Mouse (Mus musculus) lung, embryonic 14.5 days (tissue): ENCODE measurements around the gene Galnt17. TPM values are rescaled to one million over a fixed set of nuclear protein-coding genes. Genes with fewer than 3 reads are reported as not detected.

Experiments used
- ATAC-seq: fragments of 200-750 bp; cut with Nextera tagmentation; 2 replicates; pipeline ENCODE4 v1.8.0; 2017; ENCODE audit warnings: mild to moderate bottlenecking, moderate TSS enrichment, moderate library complexity; ENCODE audit not compliant: insufficient read depth
- DNase-seq: peaks from one replicate; pipeline ENCODE4 v3.0.0-alpha.2; 2015
- H3K27ac ChIP-seq: fragments of 300-500 bp; sonication (generic); 2 replicates; pipeline ENCODE4 v1.5.1; 2014; ENCODE audit warnings: low read depth, mild to moderate bottlenecking, moderate library complexity
- H3K27me3 ChIP-seq: fragments of 300-500 bp; sonication (generic); 2 replicates; pipeline ENCODE4 v1.6.1; 2014; ENCODE audit warnings: low read length, control low read depth; ENCODE audit not compliant: insufficient read depth
- H3K36me3 ChIP-seq: fragments of 300-500 bp; sonication (generic); 2 replicates; pipeline ENCODE4 v1.6.1; 2014; ENCODE audit warnings: control low read depth; ENCODE audit not compliant: insufficient read depth
- H3K4me1 ChIP-seq: fragments of 300-500 bp; sonication (generic); 2 replicates; pipeline ENCODE4 v1.6.1; 2014; ENCODE audit warnings: antibody characterized with exemption, control low read depth; ENCODE audit not compliant: insufficient read depth
- H3K4me2 ChIP-seq: fragments of 300-500 bp; sonication (generic); 2 replicates; pipeline ENCODE4 v1.6.1; 2014; ENCODE audit warnings: mild to moderate bottlenecking
- H3K4me3 ChIP-seq: fragments of 300-500 bp; sonication (generic); 2 replicates; pipeline ENCODE4 v1.5.1; 2014; ENCODE audit warnings: low read depth, low read length
- H3K9ac ChIP-seq: fragments of 300-500 bp; sonication (generic); 2 replicates; pipeline ENCODE4 v1.6.1; 2014
- H3K9me3 ChIP-seq: fragments of 300-500 bp; sonication (generic); 2 replicates; pipeline ENCODE4 v1.6.1; 2016; ENCODE audit warnings: low read depth, low read length, control low read depth
- CTCF ChIP-seq: IDR thresholded peaks from 2 replicates; pipeline ENCODE4 v1.5.1; 2016; ENCODE audit warnings: antibody characterized with exemption, low read depth
- WGBS: fragments of 180-500 bp; shearing (Covaris S2); extraction: QIAGEN DNeasy Blood & Tissue Kit; methylation state at CpG from one replicate; pipeline ENCODE4 v1.1.7; 2014; 5-methylcytosine and 5-hydroxymethylcytosine counted together
- polyA plus RNA-seq: library from polyadenylated mRNA; unstranded; fragments of >200 nt; fragmentation: Nextera tagmentation; extraction: Ambion mirVana; gene quantifications from 2 replicates; pipeline ENCODE4 v1.2.1, GENCODE M21; 2014

The Galnt17 gene
- polyA plus RNA-seq, 1 experiment from 2014 or later = 1.2 TPM

- WGBS = 82% methylated on average over 10 of the region's 10 CpGs
- Histone ChIP-seq H3K27ac (no peak overlapping the region), H3K27me3 (no peaks in the 10 kb centered on the region), H3K36me3 (no peaks in the 10 kb centered on the region), H3K4me1 (no peaks in the 10 kb centered on the region), H3K9me3 (no peaks in the 10 kb centered on the region), H3K9ac (no peak overlapping the region), H3K4me2 (no peak overlapping the region), H3K4me3 (no peak overlapping the region)
- TF ChIP-seq CTCF = no peak
- ATAC-seq = no peak
- no peak for DNase-seq
Measured at GRCm38 (mm10) chr5:131222498-131223244, 85.6 kb downstream of the Galnt17 start.

GRCm38 (mm10) chr5:131218221-131218620 lies 90.1 kb downstream of the Galnt17 start:
- Histone ChIP-seq H3K27me3 (no peaks in the 10 kb centered on the region), H3K9me3 (no peaks in the 10 kb centered on the region), H3K27ac (no peak overlapping the region), H3K36me3 (no peaks in the 10 kb centered on the region), H3K4me1 (no peaks in the 10 kb centered on the region), H3K9ac (no peak overlapping the region), H3K4me3 (no peak overlapping the region), H3K4me2 (no peak overlapping the region)
- WGBS = 78% methylated on average over 3 of the region's 3 CpGs
- ATAC-seq (no peak), DNase-seq (no peak)
- no peak for TF ChIP-seq CTCF

DNA sequence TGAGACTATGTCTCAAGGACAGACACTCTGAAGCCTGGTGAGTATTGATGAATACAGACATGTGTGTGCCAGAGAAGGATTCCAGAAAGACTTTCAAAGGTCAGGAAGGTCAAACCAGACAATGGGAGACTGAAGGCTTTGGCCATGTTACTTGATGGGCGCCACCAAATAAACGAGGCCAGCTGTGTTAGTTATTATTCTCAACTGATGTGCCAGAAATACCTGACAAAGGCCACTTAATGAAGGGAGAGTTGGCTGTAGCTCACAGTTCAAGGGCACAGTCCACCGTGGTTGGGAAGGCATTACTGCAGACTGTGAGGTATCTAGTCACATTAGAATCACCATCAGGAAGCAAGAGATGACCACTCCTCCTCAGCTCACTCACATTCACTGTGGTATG lies 96.7 kb downstream of the Galnt17 start:
- Histone ChIP-seq H3K9me3 (no peaks in the 10 kb centered on the region), H3K4me3 (no peak overlapping the region), H3K36me3 (no peaks in the 10 kb centered on the region), H3K4me1 (no peaks in the 10 kb centered on the region), H3K27me3 (no peaks in the 10 kb centered on the region), H3K27ac (no peak overlapping the region), H3K9ac (no peak overlapping the region), H3K4me2 (no peak overlapping the region)
- ATAC-seq (no peak), DNase-seq (no peak)
- no peak for TF ChIP-seq CTCF
- WGBS = 74% methylated on average over 3 of the region's 3 CpGs

GRCm38 (mm10) chr5:131201146-131201545 lies 107.2 kb downstream of the Galnt17 start:
- no peaks in the 10 kb centered on the region for H3K4me1 ChIP-seq
- no peaks in the 10 kb centered on the region for H3K9me3 ChIP-seq
- no peak overlapping the region for H3K4me2 ChIP-seq
- H3K4me3 ChIP-seq = no peak overlapping the region
- no peaks in the 10 kb centered on the region for H3K36me3 ChIP-seq
- H3K27me3 ChIP-seq = no peaks in the 10 kb centered on the region
- H3K9ac ChIP-seq = no peak overlapping the region
- no peak for ATAC-seq
- H3K27ac ChIP-seq = no peak overlapping the region
- no peak for DNase-seq
- no peak for TF ChIP-seq CTCF
- 62% methylated on average over 2 of the region's 2 CpGs for WGBS

DNA sequence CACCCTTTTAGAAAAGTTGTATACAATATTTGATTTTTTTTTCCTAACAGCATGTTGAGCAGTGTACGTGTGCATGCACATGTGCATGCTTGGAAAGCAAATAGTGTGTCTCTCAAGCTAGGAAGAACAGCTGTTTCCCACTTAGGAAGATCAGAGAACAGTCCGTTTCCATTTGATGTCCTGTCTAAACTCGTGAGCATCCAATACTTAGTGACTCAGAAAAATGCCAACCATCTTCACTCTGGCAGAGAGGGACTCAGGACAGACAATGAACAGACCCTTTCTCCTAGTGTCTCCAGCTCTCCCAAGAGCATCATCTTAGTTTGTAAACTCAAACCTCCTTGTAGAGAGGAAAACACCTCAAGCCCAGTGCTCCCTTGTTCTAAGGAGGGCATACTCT lies 116.0 kb downstream of the Galnt17 start:
- TF ChIP-seq CTCF = no peak
- Histone ChIP-seq H3K36me3 (no peaks in the 10 kb centered on the region), H3K4me2 (no peak overlapping the region), H3K4me1 (no peaks in the 10 kb centered on the region), H3K9me3 (no peaks in the 10 kb centered on the region), H3K27ac (no peak overlapping the region), H3K9ac (no peak overlapping the region), H3K27me3 (no peaks in the 10 kb centered on the region), H3K4me3 (no peak overlapping the region)
- DNase-seq (no peak), ATAC-seq (no peak)
- 59% methylated on average over 3 of the region's 3 CpGs for WGBS

GRCm38 (mm10) chr5:131184566-131184965 lies 123.7 kb downstream of the Galnt17 start:
- no peak for ATAC-seq
- no peak for DNase-seq
- H3K4me2 ChIP-seq = no peak overlapping the region

GRCm38 (mm10) chr5:131181231-131181630 lies 127.1 kb downstream of the Galnt17 start:
- Histone ChIP-seq H3K9me3 (no peaks in the 10 kb centered on the region), H3K4me2 (no peak overlapping the region), H3K4me3 (no peak overlapping the region), H3K27me3 (no peaks in the 10 kb centered on the region), H3K36me3 (no peaks in the 10 kb centered on the region), H3K9ac (no peak overlapping the region), H3K27ac (no peak overlapping the region), H3K4me1 (no peaks in the 10 kb centered on the region)
- no peak for ATAC-seq
- TF ChIP-seq CTCF = no peak
- 77% methylated on average over 1 of the region's 1 CpGs for WGBS
- no peak for DNase-seq

More at GRCm38 (mm10) chr5:131184566-131184965, 123.7 kb downstream of the Galnt17 start:
- Histone ChIP-seq H3K9ac (no peak overlapping the region), H3K36me3 (no peaks in the 10 kb centered on the region), H3K9me3 (no peaks in the 10 kb centered on the region), H3K27ac (no peak overlapping the region), H3K4me3 (no peak overlapping the region), H3K27me3 (no peaks in the 10 kb centered on the region), H3K4me1 (no peaks in the 10 kb centered on the region)
- TF ChIP-seq CTCF = no peak
